Mouse (Mus musculus) embryonic facial prominence, embryonic 14.5 days (tissue): ENCODE results near the gene Ogfod1. TPM values are rescaled to one million over a fixed set of nuclear protein-coding genes. Genes with fewer than 3 reads are reported as not detected.
"Not testable (repeated sequence)": the region's sequence is repeated elsewhere in the genome, so short reads cannot be mapped to it uniquely, and the experiment has no call there.

ENCODE experiments used
- ATAC-seq: fragments of 200-750 bp; cut with Nextera tagmentation; 2 replicates; pipeline ENCODE4 v1.8.0; 2017; ENCODE audit warnings: low read depth, moderate number of reproducible peaks, moderate TSS enrichment
- DNase-seq: peaks from one replicate; pipeline ENCODE4 v3.0.0-alpha.2; 2015; ENCODE audit warnings: low spot score
- H3K27ac ChIP-seq: fragments of 300-500 bp; sonication (generic); replicated peaks from 2 replicates; pipeline ENCODE4 v1.5.1; 2014; ENCODE audit warnings: low read depth, mild to moderate bottlenecking, low read length, moderate library complexity
- H3K27me3 ChIP-seq: fragments of 300-500 bp; sonication (generic); replicated peaks from 2 replicates; pipeline ENCODE4 v1.6.1; 2014; ENCODE audit warnings: low read length; ENCODE audit not compliant: control insufficient read depth, insufficient read depth
- H3K36me3 ChIP-seq: fragments of 300-500 bp; sonication (generic); 2 replicates; pipeline ENCODE4 v1.6.1; 2014; ENCODE audit warnings: low read length, mixed read lengths; ENCODE audit not compliant: control insufficient read depth, insufficient read depth
- H3K4me1 ChIP-seq: fragments of 300-500 bp; sonication (generic); 2 replicates; pipeline ENCODE4 v1.6.1; 2014; ENCODE audit warnings: antibody characterized with exemption, low read length; ENCODE audit not compliant: control insufficient read depth, insufficient read depth
- H3K4me2 ChIP-seq: fragments of 300-500 bp; sonication (generic); 2 replicates; pipeline ENCODE4 v1.6.1; 2014; ENCODE audit warnings: low read depth, mild to moderate bottlenecking, low read length, moderate library complexity, mixed read lengths
- H3K4me3 ChIP-seq: fragments of 300-500 bp; sonication (generic); 2 replicates; pipeline ENCODE4 v1.5.1; 2014; ENCODE audit warnings: low read depth, mild to moderate bottlenecking, low read length
- H3K9ac ChIP-seq: fragments of 300-500 bp; sonication (generic); 2 replicates; pipeline ENCODE4 v1.6.1; 2014; ENCODE audit warnings: low read depth, mild to moderate bottlenecking, low read length, moderate library complexity, mixed read lengths
- H3K9me3 ChIP-seq: fragments of 300-500 bp; sonication (generic); 2 replicates; pipeline ENCODE4 v1.6.1; 2016; ENCODE audit warnings: low read length; ENCODE audit not compliant: control insufficient read depth
- WGBS: fragments of 180-500 bp; shearing (Covaris S2); extraction: QIAGEN DNeasy Blood & Tissue Kit; methylation state at CpG from one replicate; pipeline ENCODE4 v1.1.7; 2014; 5-methylcytosine and 5-hydroxymethylcytosine counted together
- polyA plus RNA-seq: library from polyadenylated mRNA; unstranded; fragments of >200 nt; fragmentation: Nextera tagmentation; extraction: Ambion mirVana; gene quantifications from 2 replicates; pipeline ENCODE4 v1.2.1, GENCODE M21; 2014

Ogfod1 gene
- polyA plus RNA-seq, 1 experiment from 2014 or later: 16.0 TPM

- peak within 1 kb of the TSS; percentile 89 for H3K4me2 ChIP-seq
- H3K9ac ChIP-seq: peak within 1 kb of the TSS; percentile 97
- ATAC-seq (peak; percentile 94), DNase-seq (peak; percentile 89)
- no peaks in the 10 kb centered on the region for H3K27me3 ChIP-seq
- H3K9me3 ChIP-seq: no peaks in the 10 kb centered on the region
- H3K36me3 ChIP-seq: no peaks in the 10 kb centered on the region
- peak within 1 kb of the TSS; percentile 93 for H3K27ac ChIP-seq
- 0 out of 2 replicates have a peak, but pooled peaks cover 3% of the 10 kb centered on the region for H3K4me1 ChIP-seq
- WGBS: 0% methylated on average over 32 of the region's 130 CpGs
- H3K4me3 ChIP-seq: peak within 1 kb of the TSS; percentile 97
These were observed 24.7 kb upstream of the Ogfod1 start, which contains the start of gene Amfr for GRCm38 (mm10) chr8:94012013-94012951. Gene Amfr, minus strand, starts transcription at chr8:94012842.

GRCm38 (mm10) chr8:94013026-94013612 is 23.9 kb upstream of the Ogfod1 start:
- H3K4me2 ChIP-seq: peak overlapping the region; percentile 89
- peak overlapping the region; percentile 93 for H3K27ac ChIP-seq
- peak overlapping the region; percentile 97 for H3K4me3 ChIP-seq
- 32% methylated on average over 7 of the region's 7 CpGs for WGBS
- DNase-seq (no peak), ATAC-seq (no peak)
- H3K4me1 ChIP-seq: 0 out of 2 replicates have a peak, but pooled peaks cover 3% of the 10 kb centered on the region
- peak overlapping the region; percentile 97 for H3K9ac ChIP-seq
- H3K36me3 ChIP-seq: no peaks in the 10 kb centered on the region
- no peaks in the 10 kb centered on the region for H3K27me3 ChIP-seq
- H3K9me3 ChIP-seq: no peaks in the 10 kb centered on the region

- Histone ChIP-seq H3K36me3 (peaks cover 83% of the 10 kb centered on the region), H3K9me3 (no peaks in the 10 kb centered on the region), H3K27me3 (no peaks in the 10 kb centered on the region), H3K9ac (no peak overlapping the region), H3K4me3 (no peak overlapping the region), H3K4me1 (no peaks in the 10 kb centered on the region), H3K4me2 (no peak overlapping the region), H3K27ac (no peak overlapping the region)
- no peak for DNase-seq
- 95% methylated on average over 6 of the region's 6 CpGs for WGBS
- no peak for ATAC-seq
These were observed 13.1 kb upstream of the Ogfod1 start for GRCm38 (mm10) chr8:94023916-94024315.

GRCm38 (mm10) chr8:94029701-94030100 is 7.3 kb upstream of the Ogfod1 start:
- Histone ChIP-seq H3K36me3 (peaks cover 66% of the 10 kb centered on the region), H3K4me1 (no peaks in the 10 kb centered on the region), H3K27me3 (no peaks in the 10 kb centered on the region), H3K9me3 (no peaks in the 10 kb centered on the region), H3K4me3 (no peak overlapping the region), H3K27ac (no peak overlapping the region), H3K9ac (no peak overlapping the region), H3K4me2 (no peak overlapping the region)
- ATAC-seq (no peak), DNase-seq (no peak)
- WGBS: 97% methylated on average over 9 of the region's 9 CpGs

GRCm38 (mm10) chr8:94033601-94034000 is 3.4 kb upstream of the Ogfod1 start:
- Histone ChIP-seq H3K9ac (no peak overlapping the region), H3K4me2 (no peak overlapping the region), H3K27me3 (no peaks in the 10 kb centered on the region), H3K36me3 (peaks cover 32% of the 10 kb centered on the region), H3K4me3 (no peak overlapping the region), H3K9me3 (no peaks in the 10 kb centered on the region), H3K27ac (no peak overlapping the region), H3K4me1 (peaks cover 18% of the 10 kb centered on the region)
- no peak for DNase-seq
- WGBS: 73% methylated on average over 3 of the region's 3 CpGs
- no peak for ATAC-seq

- no peak overlapping the region for H3K27ac ChIP-seq
- no peaks in the 10 kb centered on the region for H3K9me3 ChIP-seq
- peak overlapping the region; percentile 87 for H3K4me2 ChIP-seq
- ATAC-seq: no peak
- peak overlapping the region; percentile 77 for H3K4me3 ChIP-seq
- peaks cover 18% of the 10 kb centered on the region for H3K4me1 ChIP-seq
- no peaks in the 10 kb centered on the region for H3K27me3 ChIP-seq
- 40% methylated on average over 5 of the region's 5 CpGs for WGBS
- DNase-seq: no peak
- peak overlapping the region; percentile 15; the same call in 1 of the 2 replicates for H3K9ac ChIP-seq
- H3K36me3 ChIP-seq: peaks cover 29% of the 10 kb centered on the region
These were observed 1.8 kb upstream of the Ogfod1 start for GRCm38 (mm10) chr8:94035200-94035599.

- Histone ChIP-seq H3K4me2 (peak overlapping the region; percentile 87), H3K4me3 (peak overlapping the region; percentile 77), H3K9ac (peak overlapping the region; percentile 70), H3K4me1 (peaks cover 18% of the 10 kb centered on the region), H3K36me3 (peaks cover 16% of the 10 kb centered on the region; the same call in 1 of the 2 replicates), H3K27ac (peak overlapping the region; percentile 72)
- DNase-seq: peak; percentile 88
- not testable (repeated sequence) for H3K27me3 ChIP-seq, H3K9me3 ChIP-seq
- WGBS: under 1% methylated on average over 20 of the region's 32 CpGs
- ATAC-seq: peak; percentile 91
These were observed 457 bp upstream of the Ogfod1 start for GRCm38 (mm10) chr8:94036541-94036940.

GRCm38 (mm10) chr8:94037806-94038205 is 808 bp downstream of the Ogfod1 start:
- 7% methylated on average over 15 of the region's 15 CpGs for WGBS
- Histone ChIP-seq H3K27ac (no peak overlapping the region), H3K27me3 (no peaks in the 10 kb centered on the region), H3K4me3 (peak overlapping the region; percentile 77), H3K4me1 (peaks cover 18% of the 10 kb centered on the region), H3K4me2 (peak overlapping the region; percentile 88), H3K36me3 (0 out of 2 replicates have a peak, but pooled peaks cover 13% of the 10 kb centered on the region), H3K9ac (peak overlapping the region; percentile 72), H3K9me3 (no peaks in the 10 kb centered on the region)
- ATAC-seq (no peak), DNase-seq (no peak)
